Mouse (Mus musculus) neutrophil, adult 5-6 weeks (primary cell): ENCODE results near the gene Trappc5. TPM values are rescaled to one million over a fixed set of nuclear protein-coding genes. Genes with fewer than 3 reads are reported as not detected.

Source experiments
- ATAC-seq: fragments of 151-379, 151-347 bp; 2 replicates; pipeline ENCODE4 v1.8.0; 2017; ENCODE audit warnings: mild to moderate bottlenecking, moderate TSS enrichment; ENCODE audit not compliant: insufficient number of reproducible peaks, poor library complexity, low FRiP score, severe bottlenecking; ENCODE audit errors: extremely low read depth
- total RNA-seq: library from RNA; stranded (forward); fragments of 200-1000 nt; gene quantifications from 2 replicates; pipeline ENCODE4 v1.2.3, GENCODE M21; 2017

Trappc5 gene
- total RNA-seq = 41.5 and 45.5 TPM in 2 replicates

DNA sequence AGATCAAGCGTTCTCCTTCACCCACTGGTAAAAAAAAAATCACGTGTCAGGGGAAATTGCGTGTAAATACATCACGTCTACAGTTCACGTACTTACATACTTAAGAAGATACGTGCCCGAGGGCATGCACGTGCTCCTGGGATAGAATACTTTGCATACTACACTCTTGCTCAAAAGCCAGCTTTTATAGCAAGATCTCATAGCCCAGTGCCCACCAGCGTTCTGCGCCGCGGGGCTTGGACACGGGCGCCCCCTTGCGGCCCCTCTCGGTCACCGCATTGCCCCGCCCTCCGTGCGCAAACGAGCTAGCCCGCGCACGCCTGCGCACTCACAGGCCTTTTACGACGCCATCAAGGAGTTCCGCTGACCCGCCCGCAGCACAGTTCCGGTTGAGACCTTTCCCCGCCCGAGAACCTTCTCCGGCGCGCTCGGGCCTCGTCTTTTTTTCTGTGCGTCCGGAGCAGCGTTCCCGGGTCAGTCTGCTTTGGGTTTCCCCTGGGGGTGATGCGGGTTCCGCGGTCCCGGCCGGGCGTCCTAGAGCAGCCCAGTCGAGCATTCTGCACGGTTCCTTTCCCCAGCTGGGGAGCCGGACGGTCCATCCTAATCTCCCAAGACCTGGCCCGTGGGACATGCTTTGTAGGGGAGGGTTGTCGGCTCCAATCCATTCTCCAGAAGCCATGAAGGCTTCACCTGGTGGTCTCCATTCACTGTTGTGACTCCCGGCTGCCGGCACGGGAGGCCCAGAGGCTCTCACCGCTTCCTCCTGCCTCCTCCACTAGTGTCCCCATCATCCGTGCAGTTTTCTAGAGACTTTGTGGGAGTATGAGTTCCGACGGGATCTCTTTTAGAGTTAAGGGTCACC, at the start of gene Trappc5:
TSS of gene Trappc5 (plus strand) at position 169 of the 862 bp plus-strand sequence.
- peak; percentile 74 for ATAC-seq

DNA sequence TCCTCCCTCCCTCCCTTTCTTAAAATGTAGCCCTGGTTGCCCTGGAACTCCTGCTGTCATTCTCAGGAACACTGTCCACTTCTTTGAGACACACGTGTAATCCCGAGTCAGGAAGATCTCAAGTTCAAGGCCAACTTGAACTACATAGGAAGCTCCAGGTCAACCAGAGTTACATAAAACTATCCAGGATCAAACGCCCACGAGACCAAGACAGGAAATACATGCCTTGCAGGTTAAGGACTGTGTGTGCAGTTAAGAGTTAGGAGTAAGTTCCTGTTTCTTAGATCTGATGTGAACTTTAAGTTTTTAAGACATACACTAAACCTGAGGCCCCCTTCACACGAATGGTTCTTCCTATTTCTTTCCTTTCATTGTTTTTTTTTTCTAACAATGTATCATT, 49.1 kb upstream of the Trappc5 start:
- ATAC-seq = no peak

DNA sequence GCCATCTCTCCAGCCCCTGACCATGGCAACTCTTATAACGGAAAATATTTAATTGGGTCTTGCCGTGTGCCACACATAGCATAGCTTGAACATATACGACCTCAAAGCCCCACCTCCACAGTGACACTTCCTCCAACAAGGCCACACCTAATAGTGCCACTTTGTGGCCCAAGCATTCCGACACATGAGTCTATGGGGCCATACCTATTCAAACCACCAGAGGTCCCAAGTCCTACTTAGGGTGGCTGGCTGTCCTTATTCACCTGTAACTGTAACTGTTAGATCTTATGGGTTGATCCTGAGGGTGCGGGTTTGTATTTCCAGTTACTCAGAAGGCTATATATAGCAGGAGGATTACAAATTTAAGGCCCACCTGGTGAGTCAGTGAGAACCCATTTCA, 48.1 kb upstream of the Trappc5 start:
- ATAC-seq = peak; percentile 57

DNA sequence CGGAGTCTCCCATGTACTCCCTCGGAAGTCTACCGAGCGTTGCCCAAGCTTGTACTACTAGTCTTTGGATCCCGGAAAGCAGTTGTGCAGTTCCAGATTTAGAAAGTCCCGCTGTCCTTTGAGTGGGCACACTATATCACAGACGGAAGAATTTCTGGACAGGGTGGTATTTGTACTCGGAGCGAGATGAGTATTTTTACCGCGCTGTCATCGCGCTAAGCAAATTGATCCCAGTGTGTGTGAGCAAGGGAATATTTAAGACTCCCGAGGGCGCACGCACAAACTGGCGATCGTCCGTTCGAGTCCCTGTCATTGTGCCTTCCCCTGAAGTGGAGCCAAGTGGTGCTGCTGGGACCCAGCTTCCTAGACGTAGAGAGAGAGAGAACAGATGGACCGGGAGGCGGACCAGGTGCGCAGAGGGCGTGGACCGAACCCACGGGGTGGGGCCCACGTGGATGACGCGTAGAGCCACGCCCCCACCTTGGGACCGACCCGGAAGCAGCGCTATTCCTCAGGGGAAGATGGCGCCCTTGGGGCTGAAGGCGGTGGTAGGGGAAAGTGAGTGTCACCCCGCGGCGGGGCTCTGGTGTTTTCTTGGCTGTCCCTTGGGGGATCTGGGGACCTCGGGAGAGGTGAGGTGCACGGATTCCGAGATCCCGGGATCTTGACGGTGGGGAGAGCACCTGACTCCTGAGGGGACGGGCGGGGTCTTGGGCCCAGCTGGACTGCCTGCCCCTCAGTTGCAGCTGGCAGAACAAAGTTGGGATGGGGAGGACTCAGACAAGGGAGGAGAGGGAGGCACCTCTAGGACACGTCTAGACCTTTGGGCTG, 45.2 kb upstream of the Trappc5 start, which contains the start of gene Stxbp2:
TSS of gene Stxbp2 (plus strand) at position 309 of the 831 bp plus-strand sequence.
- peak; percentile 89 for ATAC-seq

DNA sequence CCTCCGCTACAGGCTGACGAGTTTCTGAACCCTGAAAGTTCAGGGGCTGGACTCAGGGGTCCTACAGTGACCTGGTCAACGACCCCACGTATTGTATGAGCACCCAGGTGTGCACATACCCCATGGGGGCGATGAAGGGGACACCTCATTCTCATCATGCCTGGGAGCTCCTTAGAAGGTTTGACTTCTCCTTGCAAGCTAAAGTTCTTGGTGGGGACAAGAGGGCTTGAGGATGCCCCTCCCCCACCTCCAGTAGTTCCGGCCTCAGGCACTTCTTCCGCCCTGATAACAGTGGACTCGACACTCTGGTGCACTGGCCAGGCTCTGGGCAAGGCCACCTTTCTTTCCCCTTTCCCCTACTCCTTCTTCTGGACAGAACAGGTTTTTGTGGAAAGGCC, 44.6 kb upstream of the Trappc5 start:
- ATAC-seq = no peak

DNA sequence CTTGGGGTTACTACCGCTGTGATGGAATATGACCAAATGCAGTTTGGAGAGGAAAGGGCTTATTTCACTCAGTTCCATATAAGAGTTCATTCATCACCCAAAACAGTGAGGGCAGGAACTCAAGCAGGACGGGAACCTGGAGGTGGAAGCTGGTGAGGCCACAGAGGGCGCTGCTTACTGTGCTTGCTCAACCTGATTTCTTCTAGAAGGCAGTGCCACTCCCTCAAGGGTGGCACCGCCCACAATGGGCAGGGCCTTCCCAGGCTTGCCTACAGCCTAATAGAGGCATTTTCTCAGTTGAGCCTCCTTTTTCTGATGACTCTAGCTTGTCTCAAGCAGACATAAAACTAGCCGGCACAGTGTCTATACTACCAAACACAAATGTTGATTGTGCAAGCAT, 30.3 kb upstream of the Trappc5 start:
- peak; percentile 97 for ATAC-seq

DNA sequence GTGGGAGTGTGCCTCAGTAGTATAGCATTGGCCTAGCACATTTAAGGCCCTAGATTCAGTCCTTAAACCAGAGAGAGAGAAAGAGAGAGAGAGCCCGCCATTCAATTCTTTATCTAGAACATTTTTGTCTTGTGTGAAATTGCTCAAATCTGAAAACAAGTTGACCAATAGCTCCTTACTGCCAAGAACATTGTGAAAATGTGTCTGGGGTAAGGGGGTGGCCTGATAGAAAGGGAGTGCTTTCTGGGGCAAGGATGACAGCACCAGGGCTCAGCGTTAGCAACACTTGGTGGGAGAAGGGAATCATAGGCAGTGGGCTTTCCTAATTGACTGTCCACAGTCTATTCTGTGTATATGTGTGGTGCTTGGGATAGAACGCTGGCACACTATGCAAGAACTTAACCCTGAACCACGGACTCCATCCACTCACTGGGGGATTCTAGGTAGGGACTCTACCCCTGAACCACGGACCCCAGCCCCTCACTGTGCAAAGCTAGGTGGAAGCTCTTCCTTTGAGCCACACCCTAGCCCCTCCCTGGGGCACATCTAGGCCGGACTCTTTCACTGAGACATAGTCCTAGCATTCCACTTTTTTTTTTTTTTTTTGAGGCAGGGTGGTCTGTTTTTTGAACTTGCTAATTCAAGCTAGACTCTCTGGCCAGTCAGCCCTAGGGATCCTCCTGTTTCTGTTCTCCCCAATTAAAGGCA, 29.1 kb upstream of the Trappc5 start:
- ATAC-seq = no peak

DNA sequence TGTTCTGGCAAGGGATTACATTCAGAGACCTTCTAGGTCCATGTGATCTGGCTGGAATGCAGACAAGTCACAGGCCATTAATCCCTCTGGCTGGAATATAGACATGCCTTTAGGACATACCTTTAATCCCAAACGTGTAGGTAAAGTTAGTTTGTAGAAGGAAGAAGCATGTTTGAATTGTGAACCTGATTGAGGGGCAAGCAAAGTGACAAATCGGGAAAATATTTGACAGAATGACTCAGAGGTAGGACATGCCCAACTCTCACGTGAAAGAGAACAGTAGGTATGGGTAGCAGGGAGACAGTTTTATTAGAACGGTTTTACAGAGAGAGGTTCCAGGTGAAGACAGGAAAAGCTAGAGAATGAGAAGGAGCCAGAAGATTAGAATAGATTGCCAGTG, 28.5 kb upstream of the Trappc5 start:
- ATAC-seq = no peak

DNA sequence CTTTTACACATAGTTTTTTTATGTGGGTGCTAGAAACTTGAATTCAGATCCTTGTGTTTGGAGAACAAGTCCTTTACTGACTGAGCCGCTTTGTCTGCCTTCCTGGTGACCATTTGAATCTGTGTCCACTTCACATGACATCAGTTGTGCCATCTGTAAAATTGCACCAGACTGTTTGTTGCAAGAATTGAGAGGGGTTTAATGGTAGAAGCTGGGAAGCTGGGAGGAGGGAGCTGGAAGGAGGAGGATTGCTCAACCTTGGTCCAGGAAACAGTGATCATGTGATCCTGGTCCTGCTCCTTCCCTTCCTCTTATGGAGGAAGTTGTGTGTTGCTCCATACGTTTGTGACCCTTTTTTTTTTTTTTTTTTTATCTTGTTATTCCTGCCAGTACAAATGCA, 27.8 kb upstream of the Trappc5 start:
- ATAC-seq = no peak

DNA sequence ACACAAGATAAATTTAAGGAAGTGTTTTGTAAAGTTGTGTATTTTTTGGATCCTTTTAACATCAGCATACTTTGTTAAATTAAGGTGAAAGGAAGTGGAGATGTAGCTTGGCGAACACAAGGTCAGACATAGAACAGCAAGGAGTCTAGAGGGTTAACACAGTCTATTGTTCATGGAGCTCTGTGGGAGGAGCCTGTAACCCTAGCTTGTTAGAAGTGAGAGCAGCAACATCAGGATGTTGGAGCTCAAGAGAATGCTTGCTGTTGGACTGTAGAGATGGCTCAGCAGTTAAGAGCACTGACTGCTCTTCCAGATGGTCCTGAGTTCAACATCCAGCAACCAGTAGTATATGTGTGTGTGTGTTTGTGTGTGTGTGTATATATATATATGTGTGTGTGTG, 27.1 kb upstream of the Trappc5 start:
- no peak; the same call in 1 of the 2 replicates for ATAC-seq

DNA sequence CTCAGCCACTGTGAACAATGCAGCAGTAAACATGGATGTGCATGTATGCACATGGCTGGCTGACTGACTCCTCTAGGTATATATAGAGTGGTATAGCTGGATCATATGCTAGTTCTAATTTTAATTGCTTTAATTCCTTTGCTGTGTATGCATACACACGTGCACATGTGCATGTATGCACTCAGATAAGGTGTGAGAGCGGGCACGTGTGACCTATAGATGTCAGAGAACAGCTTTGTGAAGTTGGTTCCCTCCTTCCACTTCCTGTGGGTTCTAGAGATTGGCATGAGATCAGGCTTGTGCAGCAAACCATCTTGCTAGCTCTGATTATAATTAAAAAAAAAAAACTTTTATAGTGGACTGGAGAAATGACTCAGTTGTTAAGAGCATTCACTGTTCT, 23.3 kb upstream of the Trappc5 start:
- no peak for ATAC-seq

DNA sequence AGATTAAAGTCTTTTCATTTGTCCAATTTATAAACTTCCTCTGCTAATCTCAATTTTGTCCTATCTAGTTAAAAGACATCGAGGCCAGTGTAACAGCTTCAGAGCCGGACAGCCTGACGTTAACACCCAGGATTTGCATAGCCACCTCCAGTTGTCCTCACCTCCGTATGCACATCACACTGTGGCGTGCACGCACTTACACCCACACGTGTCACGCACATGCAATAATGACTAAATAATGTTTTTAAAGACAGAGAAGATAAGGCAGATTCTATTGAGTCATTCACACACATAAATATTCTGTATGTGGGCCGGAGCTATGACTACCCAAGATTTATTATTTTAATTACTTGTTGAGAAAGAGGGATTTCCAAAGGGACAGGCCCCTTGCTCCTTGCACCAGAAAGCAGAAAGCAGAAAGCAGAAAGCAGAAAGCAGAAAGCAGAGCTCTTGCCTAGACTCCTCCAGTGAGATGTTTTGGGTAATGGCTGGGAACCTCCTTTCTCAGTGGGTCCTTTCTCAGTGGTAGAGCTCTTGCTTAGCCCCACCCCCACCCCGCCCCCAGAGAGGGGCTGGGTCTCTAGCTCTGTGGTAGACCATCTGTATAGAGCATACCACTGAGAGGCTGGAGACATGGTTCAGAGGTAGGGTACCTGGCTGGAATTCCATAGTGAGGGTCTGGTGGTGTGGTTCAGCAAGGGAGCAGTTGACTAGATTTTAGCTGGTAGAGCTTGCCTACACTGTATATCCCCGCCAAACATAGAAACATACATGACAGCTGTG, 21.2 kb upstream of the Trappc5 start:
- no peak for ATAC-seq

DNA sequence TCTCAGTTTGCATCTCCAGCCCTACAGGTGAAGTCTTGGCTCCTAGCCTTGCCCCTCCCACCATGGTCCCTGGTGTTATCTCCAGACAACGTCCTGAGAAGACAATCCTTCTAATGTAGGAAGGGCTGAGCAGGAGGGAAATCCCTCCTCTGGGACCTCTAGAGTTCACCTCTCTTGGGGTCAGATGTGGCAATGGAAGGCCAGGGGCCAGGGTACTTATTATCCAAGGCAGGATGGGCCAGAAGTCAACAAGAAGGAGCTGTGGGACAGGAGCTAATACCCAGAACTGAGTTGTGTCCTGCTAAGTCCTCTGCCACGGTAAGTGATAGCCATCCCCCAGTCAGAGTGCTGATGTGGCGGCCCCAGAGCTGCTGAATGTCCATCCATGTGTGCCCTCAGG, 20.6 kb upstream of the Trappc5 start, which contains the start of gene Retn:
TSS of gene Retn (plus strand) at position 245 of the 400 bp plus-strand sequence.
- no peak for ATAC-seq

DNA sequence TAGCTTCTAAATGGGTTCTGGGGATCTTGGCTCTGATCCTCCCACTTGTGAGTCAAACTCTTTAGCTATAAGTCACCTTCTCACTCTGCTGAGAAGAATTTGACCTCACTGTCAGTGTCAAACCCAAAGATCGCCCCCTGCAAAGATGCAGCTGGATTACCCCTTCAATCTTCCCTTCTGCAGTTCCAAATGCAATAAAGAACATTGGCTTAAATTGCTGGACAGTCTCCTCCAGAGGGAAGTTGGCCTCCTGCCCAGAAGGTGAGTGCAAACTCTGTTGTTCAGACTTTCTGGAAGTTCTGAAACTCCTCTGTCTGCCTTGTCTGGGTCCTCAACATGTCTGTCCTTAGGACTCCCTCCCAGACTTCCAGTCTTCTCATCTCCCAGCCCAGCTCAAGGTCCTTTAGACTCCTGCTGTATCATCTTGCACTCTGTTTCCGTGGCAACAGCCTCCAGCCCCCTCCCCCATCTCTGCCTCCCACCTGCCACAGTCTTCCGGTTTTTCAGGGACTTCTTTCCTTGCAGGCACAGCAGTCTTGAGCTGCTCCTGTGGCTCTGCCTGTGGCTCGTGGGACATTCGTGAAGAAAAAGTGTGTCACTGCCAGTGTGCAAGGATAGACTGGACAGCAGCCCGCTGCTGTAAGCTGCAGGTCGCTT, 19.2 kb upstream of the Trappc5 start:
- ATAC-seq = no peak

DNA sequence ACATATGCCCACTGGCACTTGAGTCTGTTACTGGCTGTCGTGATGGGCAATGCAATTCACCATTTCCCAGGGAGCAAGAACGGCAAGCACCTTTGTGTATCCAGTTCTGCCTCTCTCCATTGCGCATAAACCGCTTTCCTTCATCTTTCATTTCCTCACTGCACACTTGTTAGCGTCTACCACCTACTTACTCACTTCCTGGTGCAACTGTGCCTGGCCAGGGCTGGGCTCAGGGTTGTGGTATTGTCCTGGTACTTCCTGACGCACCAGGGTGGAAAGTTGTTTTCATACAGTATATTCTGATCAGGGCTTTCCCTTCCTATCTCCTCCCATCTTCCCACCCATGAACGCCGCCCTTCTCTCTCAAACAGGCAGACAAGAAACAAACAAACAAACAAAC, 15.2 kb upstream of the Trappc5 start:
- peak; percentile 49 for ATAC-seq

DNA sequence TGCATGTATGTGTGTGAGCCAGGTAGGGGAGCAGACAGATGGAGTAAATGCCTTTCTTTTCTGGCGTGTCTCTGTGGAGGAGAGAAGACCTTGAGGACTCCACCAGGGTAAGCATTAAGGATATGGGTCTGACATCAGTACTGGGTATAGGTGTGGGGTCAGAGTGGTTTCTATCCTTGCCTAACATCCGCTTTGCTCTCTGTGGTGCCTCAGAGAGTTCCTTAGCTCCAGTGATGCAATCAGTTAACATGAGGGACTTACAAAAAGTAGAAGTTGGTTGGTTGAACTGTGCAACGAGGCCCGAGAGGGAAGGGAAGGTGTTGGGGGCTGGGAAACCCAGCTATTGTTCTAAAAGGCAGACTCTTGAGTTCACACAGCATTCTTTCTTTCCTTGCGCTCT, 11.7 kb upstream of the Trappc5 start:
- ATAC-seq = peak; percentile 88

DNA sequence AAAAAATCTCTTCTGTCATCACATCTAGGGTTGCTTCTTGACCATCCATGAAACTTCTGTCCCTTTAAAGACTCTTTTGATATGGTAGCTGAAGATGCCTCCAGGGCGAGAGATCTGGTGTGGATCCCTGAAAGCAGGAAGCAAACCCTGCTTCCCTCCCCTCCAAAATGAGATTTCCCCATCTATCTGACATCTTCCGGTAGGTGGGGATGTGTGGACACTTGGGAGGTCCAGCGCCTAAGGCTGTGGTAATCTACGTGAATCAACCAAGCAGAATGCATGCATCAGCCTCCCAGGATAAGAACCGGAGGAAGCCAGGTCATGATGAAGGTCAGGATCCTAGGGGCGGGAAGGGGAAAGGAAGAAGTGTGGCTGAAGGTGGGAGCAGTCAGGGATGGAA, 10.6 kb upstream of the Trappc5 start, which contains the start of gene Mcemp1:
TSS of gene Mcemp1 (plus strand) at position 248 of the 400 bp plus-strand sequence.
- ATAC-seq = no peak

DNA sequence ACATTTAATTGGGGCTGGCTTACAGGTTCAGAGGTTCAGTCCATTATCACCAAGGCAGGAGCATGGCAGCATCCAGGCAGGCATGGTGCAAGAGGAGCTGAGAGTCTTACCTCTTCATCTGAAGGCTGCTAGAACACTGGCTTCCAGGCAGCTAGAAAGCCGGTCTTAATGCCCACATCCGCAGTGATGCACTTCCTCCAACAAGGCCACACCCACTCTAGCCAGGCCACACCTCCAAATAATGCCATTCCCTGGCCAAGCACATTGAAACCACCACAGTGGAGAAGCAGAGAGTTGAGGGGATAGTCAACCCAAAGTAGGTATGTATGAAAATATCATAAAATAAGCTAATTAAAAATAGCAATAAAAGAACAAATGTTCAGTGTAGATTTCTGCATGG, 5.7 kb upstream of the Trappc5 start:
- peak; percentile 69 for ATAC-seq
